Mouse (Mus musculus): ENCODE measurements around the gene Elobl. TPM values are rescaled to one million over a fixed set of nuclear protein-coding genes. Genes with fewer than 3 reads are reported as not detected.

Gene Elobl
- total RNA-seq, 2 experiments from 2014 or later = not detected

DNA sequence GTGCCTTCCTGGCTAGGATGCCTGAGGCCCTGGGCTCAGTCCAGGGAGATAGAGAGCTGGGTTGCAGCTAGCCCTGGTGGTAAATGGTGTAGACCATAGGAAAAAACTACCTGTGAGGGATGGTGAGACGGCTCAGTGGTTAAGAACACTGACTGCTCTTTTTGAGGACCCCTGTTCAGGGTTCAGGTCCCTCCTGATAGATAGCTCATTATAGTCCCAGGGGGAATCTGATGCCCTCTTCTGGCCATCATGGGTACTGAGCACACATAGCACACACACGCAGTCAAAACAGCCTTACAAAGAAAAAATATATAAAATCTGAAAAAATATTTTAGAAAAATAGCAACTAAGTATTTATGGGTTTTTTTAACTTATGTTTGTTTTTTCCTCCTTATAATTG, 9.6 kb upstream of the Elobl start:
- Histone ChIP-seq H3K4me3 (no peak overlapping the region), H3K27ac (no peak overlapping the region)
- TF ChIP-seq CTCF (IDR thresholded peaks at IDR 0.05) = peak; percentile 61
- intact Hi-C loops (cut with DNase I) = no loop called here
- no peak for DNase-seq

- peak; percentile 93; the same call in 1 of the 2 replicates for TF ChIP-seq CTCF (IDR thresholded peaks at IDR 0.05)
- DNase-seq = peak; percentile 95
- H3K27ac ChIP-seq = peak overlapping the region; percentile 91
- intact Hi-C loops (cut with DNase I) = no loop called here
- peak overlapping the region; percentile 84 for H3K4me3 ChIP-seq
These were observed 7.3 kb upstream of the Elobl start for GRCm38 (mm10) chr11:88973776-88974701.

DNA sequence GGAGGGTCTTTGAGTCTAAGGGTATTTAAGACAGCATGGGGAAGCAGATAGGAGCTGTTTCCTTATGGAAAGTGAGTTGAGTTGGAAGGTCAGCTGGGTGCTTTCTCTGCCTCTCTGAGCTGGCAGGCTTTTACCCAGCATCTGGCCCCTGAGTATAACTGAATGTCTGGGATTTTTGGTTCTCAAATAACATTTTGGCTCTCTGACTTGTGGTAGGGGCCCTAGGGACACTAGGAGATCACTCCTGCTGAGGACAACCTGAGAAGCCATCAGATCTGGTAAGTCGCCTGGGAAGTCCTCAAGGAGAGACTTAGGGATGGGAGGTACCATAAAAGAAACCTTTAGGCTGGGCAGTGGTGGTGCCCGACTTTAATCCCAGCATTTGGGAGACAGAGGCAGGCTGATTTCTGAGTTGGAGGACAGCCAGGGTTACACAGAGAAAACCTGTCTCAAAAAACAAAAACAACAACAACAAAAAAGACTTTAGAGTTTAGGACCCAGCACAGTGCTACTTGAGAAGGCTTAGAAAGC, 3.5 kb upstream of the Elobl start, which contains the start of gene Coil:
Gene Coil, plus strand, starts transcription at position 51 of the 531 bp plus-strand sequence.
- H3K27ac ChIP-seq = no peak within 1 kb of the TSS
- intact Hi-C loops (cut with DNase I) = no loop called here
- H3K4me3 ChIP-seq = no peak within 1 kb of the TSS
- no peak for TF ChIP-seq CTCF (IDR thresholded peaks at IDR 0.05)
- no peak for DNase-seq

- intact Hi-C loops (cut with DNase I) = loop anchor here (5.0 kb wide), 1 partner anchor 112 kb away; no protein-coding TSS in a partner anchor
- DNase-seq = no peak
- Histone ChIP-seq H3K27ac (no peak overlapping the region), H3K4me3 (no peak overlapping the region)
- no peak for TF ChIP-seq CTCF (IDR thresholded peaks at IDR 0.05)
These were observed 7.9 kb downstream of the Elobl start for GRCm38 (mm10) chr11:88958851-88959250.

DNA sequence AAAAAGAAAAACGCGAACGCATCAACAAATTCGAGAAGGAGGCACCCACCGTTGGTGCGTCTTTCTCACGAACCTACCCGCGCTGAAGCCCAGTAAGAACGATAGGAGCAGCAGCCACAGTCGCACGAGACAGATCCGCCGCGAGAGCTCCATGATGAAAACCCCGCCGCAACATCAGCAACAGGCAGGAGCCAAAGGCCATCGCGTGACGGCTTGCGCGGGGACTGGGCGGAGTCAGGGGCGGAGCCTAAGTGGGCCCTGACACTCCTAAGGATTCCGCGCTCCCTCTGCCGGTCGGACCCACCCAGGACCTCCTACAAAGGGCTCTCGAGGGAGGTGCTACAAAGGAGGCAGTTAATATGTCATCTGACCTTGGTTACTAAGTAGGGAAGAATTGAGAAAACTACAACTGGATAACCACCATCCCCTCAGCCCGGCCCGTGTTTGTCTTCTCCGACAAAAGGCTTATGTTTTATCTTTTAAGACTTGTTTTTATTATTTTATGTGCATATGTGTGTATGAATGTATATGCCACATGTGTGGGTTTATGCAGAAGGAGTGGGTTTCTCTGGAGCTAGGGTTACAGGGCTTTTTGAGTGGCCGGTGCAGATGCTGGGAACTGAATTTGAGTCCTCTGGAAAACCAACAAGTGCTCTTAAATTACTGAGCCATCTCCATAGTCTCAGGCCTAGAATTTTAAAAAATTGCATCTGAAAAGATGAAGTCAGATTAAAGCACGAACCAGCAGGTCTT, 11.3 kb downstream of the Elobl start, which contains the start of gene Scpep1:
Gene Scpep1, minus strand, starts transcription at position 249 of the 753 bp plus-strand sequence.
- peak; percentile 90 for TF ChIP-seq CTCF (IDR thresholded peaks at IDR 0.05)
- Histone ChIP-seq H3K4me3 (peak within 1 kb of the TSS; percentile 78), H3K27ac (peak within 1 kb of the TSS; percentile 84)
- DNase-seq = peak; percentile 98
- intact Hi-C loops (cut with DNase I) = loop anchor here (2.0 to 5.0 kb wide), 2 partner anchors 53 to 108 kb away; no protein-coding TSS in a partner anchor

- peak overlapping the region; percentile 78 for H3K4me3 ChIP-seq
- intact Hi-C loops (cut with DNase I) = loop anchor here (2.0 to 5.0 kb wide), 2 partner anchors 52 to 108 kb away; no protein-coding TSS in a partner anchor
- peak overlapping the region; percentile 84 for H3K27ac ChIP-seq
- no peak for DNase-seq
- TF ChIP-seq CTCF (IDR thresholded peaks at IDR 0.05) = no peak
These were observed 11.9 kb downstream of the Elobl start for GRCm38 (mm10) chr11:88954803-88955202.

DNA sequence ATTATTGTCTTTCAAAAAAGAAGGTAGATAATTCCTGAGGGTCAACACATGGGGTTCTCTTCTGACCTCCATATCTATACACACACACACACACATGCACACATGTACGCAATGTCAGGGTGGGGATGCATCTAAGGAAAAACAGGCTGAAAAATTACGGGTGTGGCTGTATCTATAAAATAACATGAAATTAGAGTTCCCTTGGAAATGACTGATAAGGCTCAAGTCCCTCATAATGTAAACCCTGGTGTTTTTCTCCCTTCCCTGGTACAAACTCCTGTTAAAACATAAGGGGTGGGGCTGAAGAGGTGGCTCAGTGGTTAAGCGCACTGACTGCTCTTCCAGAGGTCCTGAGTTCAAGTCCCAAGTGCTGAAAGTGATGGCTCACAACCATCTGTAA, 13.1 kb downstream of the Elobl start:
- intact Hi-C loops (cut with DNase I) = no loop called here

GRCm38 (mm10) chr11:88952117-88952516, 14.6 kb downstream of the Elobl start:
- Histone ChIP-seq H3K4me3 (no peak overlapping the region), H3K27ac (no peak overlapping the region)
- DNase-seq = no peak
- no peak for TF ChIP-seq CTCF (IDR thresholded peaks at IDR 0.05)
- intact Hi-C loops (cut with DNase I) = no loop called here

More for the DNA sequence above, 13.1 kb downstream of the Elobl start:
- Histone ChIP-seq H3K4me3 (no peak overlapping the region), H3K27ac (no peak overlapping the region)
- no peak for DNase-seq
- TF ChIP-seq CTCF (IDR thresholded peaks at IDR 0.05) = no peak

DNA sequence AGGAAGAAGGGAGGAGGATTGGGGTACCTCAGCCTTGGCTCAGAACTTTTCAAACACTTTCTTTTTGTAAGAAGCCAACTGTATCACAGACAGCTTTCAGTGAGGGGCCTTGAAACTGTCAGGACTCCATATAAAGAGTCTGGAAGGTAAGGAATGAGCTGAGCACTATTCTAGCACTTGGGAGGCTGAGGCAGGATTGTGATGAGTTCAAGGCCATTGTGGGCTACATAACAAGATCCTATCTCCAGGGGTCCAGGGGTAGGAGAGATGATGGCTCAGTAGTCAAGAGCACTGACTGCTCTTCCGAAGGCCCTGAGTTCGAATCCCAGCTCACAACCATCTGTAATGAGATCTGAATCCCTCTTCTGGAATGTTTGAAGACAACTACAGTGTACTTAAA, 15.2 kb downstream of the Elobl start:
- H3K4me3 ChIP-seq = no peak overlapping the region
- intact Hi-C loops (cut with DNase I) = no loop called here
- TF ChIP-seq CTCF (IDR thresholded peaks at IDR 0.05) = no peak
- DNase-seq = no peak
- H3K27ac ChIP-seq = no peak overlapping the region

- no peak for DNase-seq
- intact Hi-C loops (cut with DNase I) = no loop called here
- Histone ChIP-seq H3K27ac (peak overlapping the region; percentile 20), H3K4me3 (0 out of 2 replicates have a peak overlapping the region, but pooled peaks have one; percentile 5)
- no peak for TF ChIP-seq CTCF (IDR thresholded peaks at IDR 0.05)
These were observed 16.0 kb downstream of the Elobl start for GRCm38 (mm10) chr11:88950640-88951250.

- DNase-seq = no peak
- no peak for TF ChIP-seq CTCF (IDR thresholded peaks at IDR 0.05)
- Histone ChIP-seq H3K4me3 (0 out of 2 replicates have a peak overlapping the region, but pooled peaks have one; percentile 5), H3K27ac (peak overlapping the region; percentile 20)
- intact Hi-C loops (cut with DNase I) = no loop called here
These were observed 16.7 kb downstream of the Elobl start for GRCm38 (mm10) chr11:88949802-88950639.

Measured in gastrocnemius, adult 2 months (tissue).